Mouse (Mus musculus) forebrain, embryonic 14.5 days (tissue): ENCODE measurements around the gene Nfkbia. TPM values are rescaled to one million over a fixed set of nuclear protein-coding genes. Genes with fewer than 3 reads are reported as not detected.

Experiments
- ATAC-seq: fragments of 200-750 bp; cut with Nextera tagmentation; 2 replicates; pipeline ENCODE4 v1.8.0; 2017; ENCODE audit warnings: mild to moderate bottlenecking, moderate library complexity
- DNase-seq: peaks from one replicate; pipeline ENCODE4 v3.0.0-alpha.2; 2015; ENCODE audit warnings: low spot score
- H3K27ac ChIP-seq: fragments of 300-500 bp; sonication (generic); 2 replicates; pipeline ENCODE4 v1.5.1; 2014; ENCODE audit warnings: low read depth, mild to moderate bottlenecking, control low read depth, low read length, moderate library complexity
- H3K27me3 ChIP-seq: fragments of 300-500 bp; sonication (generic); replicated peaks from 2 replicates; pipeline ENCODE4 v1.6.1; 2014; ENCODE audit warnings: low read length, control low read depth, mixed read lengths; ENCODE audit not compliant: control insufficient read depth, insufficient read depth
- H3K36me3 ChIP-seq: fragments of 300-500 bp; sonication (generic); 2 replicates; pipeline ENCODE4 v1.6.1; 2014; ENCODE audit warnings: low read length, control low read depth; ENCODE audit not compliant: control insufficient read depth, insufficient read depth
- H3K4me1 ChIP-seq: fragments of 300-500 bp; sonication (generic); 2 replicates; pipeline ENCODE4 v1.6.1; 2014; ENCODE audit warnings: antibody characterized with exemption, low read length, control low read depth; ENCODE audit not compliant: control insufficient read depth, insufficient read depth
- H3K4me2 ChIP-seq: fragments of 300-500 bp; sonication (generic); 2 replicates; pipeline ENCODE4 v1.6.1; 2014; ENCODE audit warnings: mild to moderate bottlenecking, control low read depth, low read length
- H3K4me3 ChIP-seq: fragments of 300-500 bp; sonication (generic); 2 replicates; pipeline ENCODE4 v1.5.1; 2014; ENCODE audit warnings: low read depth, low read length, control low read depth
- H3K9ac ChIP-seq: fragments of 300-500 bp; sonication (generic); 2 replicates; pipeline ENCODE4 v1.6.1; 2014; ENCODE audit warnings: mild to moderate bottlenecking, low read length, control low read depth, moderate library complexity
- H3K9me3 ChIP-seq: fragments of 300-500 bp; sonication (generic); replicated peaks from 2 replicates; pipeline ENCODE4 v1.6.1; 2016; ENCODE audit warnings: low read length, control low read depth, mixed read lengths; ENCODE audit not compliant: control insufficient read depth
- WGBS: fragments of 180-500 bp; shearing (Covaris S2); extraction: QIAGEN DNeasy Blood & Tissue Kit; methylation state at CpG from one replicate; pipeline ENCODE4 v1.1.7; 2014; 5-methylcytosine and 5-hydroxymethylcytosine counted together
- polyA plus RNA-seq: library from polyadenylated mRNA; unstranded; fragments of >200 nt; fragmentation: Nextera tagmentation; extraction: Ambion mirVana; gene quantifications from 2 replicates; pipeline ENCODE4 v1.2.1, GENCODE M21; 2014

The Nfkbia gene
- polyA plus RNA-seq, 1 experiment from 2014 or later: 40.0 TPM

GRCm38 (mm10) chr12:55473250-55474208 lies 18.9 kb downstream of the Nfkbia start:
- Histone ChIP-seq H3K9ac (no peak overlapping the region), H3K27me3 (no peaks in the 10 kb centered on the region), H3K4me3 (no peak overlapping the region), H3K4me1 (no peaks in the 10 kb centered on the region), H3K36me3 (no peaks in the 10 kb centered on the region), H3K9me3 (no peaks in the 10 kb centered on the region), H3K4me2 (no peak overlapping the region), H3K27ac (no peak overlapping the region)
- no peak for DNase-seq
- no peak for ATAC-seq
- 28% methylated on average over 8 of the region's 8 CpGs for WGBS

- Histone ChIP-seq H3K27ac (no peak overlapping the region), H3K4me2 (no peak overlapping the region), H3K4me1 (peaks cover 4% of the 10 kb centered on the region), H3K9ac (no peak overlapping the region), H3K4me3 (no peak overlapping the region), H3K9me3 (no peaks in the 10 kb centered on the region), H3K27me3 (no peaks in the 10 kb centered on the region), H3K36me3 (no peaks in the 10 kb centered on the region)
- no peak for DNase-seq
- ATAC-seq: no peak
- 88% methylated on average over 9 of the region's 9 CpGs for WGBS
Measured at GRCm38 (mm10) chr12:55471344-55471743, 21.1 kb downstream of the Nfkbia start.

GRCm38 (mm10) chr12:55470442-55470841 lies 22.0 kb downstream of the Nfkbia start:
- H3K9ac ChIP-seq: no peak overlapping the region
- no peak overlapping the region for H3K4me3 ChIP-seq
- no peak for ATAC-seq
- no peaks in the 10 kb centered on the region for H3K36me3 ChIP-seq
- WGBS: 56% methylated on average over 5 of the region's 5 CpGs
- H3K27me3 ChIP-seq: no peaks in the 10 kb centered on the region
- no peaks in the 10 kb centered on the region for H3K9me3 ChIP-seq
- DNase-seq: no peak
- H3K4me1 ChIP-seq: peaks cover 10% of the 10 kb centered on the region
- H3K27ac ChIP-seq: no peak overlapping the region
- no peak overlapping the region for H3K4me2 ChIP-seq

- no peak for ATAC-seq
- no peaks in the 10 kb centered on the region for H3K9me3 ChIP-seq
- peaks cover 26% of the 10 kb centered on the region for H3K4me1 ChIP-seq
- no peak overlapping the region for H3K27ac ChIP-seq
- H3K4me3 ChIP-seq: no peak overlapping the region
- no peak overlapping the region for H3K9ac ChIP-seq
- no peak overlapping the region for H3K4me2 ChIP-seq
- no peak for DNase-seq
- 72% methylated on average over 10 of the region's 10 CpGs for WGBS
- no peaks in the 10 kb centered on the region for H3K27me3 ChIP-seq
- no peaks in the 10 kb centered on the region for H3K36me3 ChIP-seq
Measured at GRCm38 (mm10) chr12:55467331-55468180, 24.9 kb downstream of the Nfkbia start.

GRCm38 (mm10) chr12:55466816-55467215 lies 25.6 kb downstream of the Nfkbia start:
- 83% methylated on average over 5 of the region's 5 CpGs for WGBS
- Histone ChIP-seq H3K9ac (no peak overlapping the region), H3K27ac (no peak overlapping the region), H3K36me3 (no peaks in the 10 kb centered on the region), H3K9me3 (no peaks in the 10 kb centered on the region), H3K4me3 (no peak overlapping the region), H3K4me2 (no peak overlapping the region), H3K27me3 (no peaks in the 10 kb centered on the region), H3K4me1 (peaks cover 26% of the 10 kb centered on the region)
- DNase-seq: no peak
- no peak for ATAC-seq

- Histone ChIP-seq H3K9me3 (no peaks in the 10 kb centered on the region), H3K4me3 (no peak overlapping the region), H3K27me3 (no peaks in the 10 kb centered on the region), H3K9ac (no peak overlapping the region), H3K4me2 (no peak overlapping the region), H3K36me3 (no peaks in the 10 kb centered on the region), H3K4me1 (peaks cover 26% of the 10 kb centered on the region), H3K27ac (no peak overlapping the region)
- peak; percentile 20 for DNase-seq
- ATAC-seq: no peak
- 50% methylated on average over 7 of the region's 7 CpGs for WGBS
Measured at GRCm38 (mm10) chr12:55466088-55466701, 26.3 kb downstream of the Nfkbia start.

GRCm38 (mm10) chr12:55465401-55465983 lies 27.0 kb downstream of the Nfkbia start:
- no peaks in the 10 kb centered on the region for H3K36me3 ChIP-seq
- H3K27ac ChIP-seq: no peak overlapping the region
- H3K9ac ChIP-seq: no peak overlapping the region
- WGBS: 79% methylated on average over 17 of the region's 17 CpGs
- H3K9me3 ChIP-seq: no peaks in the 10 kb centered on the region
- ATAC-seq (no peak), DNase-seq (peak; percentile 11)
- peaks cover 26% of the 10 kb centered on the region for H3K4me1 ChIP-seq
- H3K4me3 ChIP-seq: no peak overlapping the region
- no peak overlapping the region for H3K4me2 ChIP-seq
- no peaks in the 10 kb centered on the region for H3K27me3 ChIP-seq

GRCm38 (mm10) chr12:55464846-55465361 lies 27.5 kb downstream of the Nfkbia start:
- Histone ChIP-seq H3K9me3 (no peaks in the 10 kb centered on the region), H3K4me2 (no peak overlapping the region; the same call in 1 of the 2 replicates), H3K36me3 (no peaks in the 10 kb centered on the region), H3K4me1 (peaks cover 26% of the 10 kb centered on the region), H3K9ac (no peak overlapping the region), H3K27ac (0 out of 2 replicates have a peak overlapping the region, but pooled peaks have one; percentile 56), H3K4me3 (no peak overlapping the region), H3K27me3 (no peaks in the 10 kb centered on the region)
- ATAC-seq (peak; percentile 32), DNase-seq (peak; percentile 47)
- 50% methylated on average over 14 of the region's 14 CpGs for WGBS
